Mouse (Mus musculus) gastrocnemius, adult 8-10 months (tissue): ENCODE data around the gene Polr2c. TPM values are rescaled to one million over a fixed set of nuclear protein-coding genes. Genes with fewer than 3 reads are reported as not detected.
"Not testable (repeated sequence)": the region's sequence is repeated elsewhere in the genome, so short reads cannot be mapped to it uniquely, and the experiment has no call there.

Experiments
- DNase-seq, 2 experiments: peaks; one replicate each; pipeline ENCODE4 v3.0.0; 2022; ENCODE audit warnings: low spot score in 2 of 2
- total RNA-seq, 4 experiments: library from RNA; stranded (reverse); gene quantifications; 2 replicates each; pipeline ENCODE4 v1.2.4; 2022

Gene Polr2c
- total RNA-seq, 4 experiments from 2014 or later: 52.3 to 61.1 (median 56.1) TPM

GRCm38 (mm10) chr8:94838600-94838999, 18.6 kb upstream of the Polr2c start:
- peak; percentile 79 to 85 for DNase-seq

- DNase-seq: no peak
These were observed 16.1 kb upstream of the Polr2c start for GRCm38 (mm10) chr8:94841183-94841582.

GRCm38 (mm10) chr8:94850049-94850448, 7.2 kb upstream of the Polr2c start:
- peak in 1 of 2 experiments; percentile 44 for DNase-seq

- DNase-seq: not testable (repeated sequence)
These were observed 2.5 kb upstream of the Polr2c start for GRCm38 (mm10) chr8:94854761-94855160.

- no peak for DNase-seq
These were observed 272 bp upstream of the Polr2c start for GRCm38 (mm10) chr8:94857011-94857345.

- peak; percentile 46 to 50 for DNase-seq
These were observed 4.2 kb downstream of the Polr2c start for GRCm38 (mm10) chr8:94861352-94861910.

GRCm38 (mm10) chr8:94862487-94863220, 5.4 kb downstream of the Polr2c start:
- DNase-seq: no peak

- no peak for DNase-seq
These were observed 6.8 kb downstream of the Polr2c start for GRCm38 (mm10) chr8:94863897-94864673.

GRCm38 (mm10) chr8:94865292-94865691, 8.0 kb downstream of the Polr2c start:
- DNase-seq: no peak

- DNase-seq: no peak
These were observed 9.7 kb downstream of the Polr2c start for GRCm38 (mm10) chr8:94866921-94867320.

GRCm38 (mm10) chr8:94869146-94869545, 11.9 kb downstream of the Polr2c start:
- DNase-seq: no peak

GRCm38 (mm10) chr8:94870003-94870402, 12.8 kb downstream of the Polr2c start:
- DNase-seq: no peak

GRCm38 (mm10) chr8:94870474-94871107, 13.3 kb downstream of the Polr2c start:
- no peak for DNase-seq

GRCm38 (mm10) chr8:94871108-94871894, 14.1 kb downstream of the Polr2c start:
- DNase-seq: peak in 1 of 2 experiments; percentile 31

- DNase-seq: no peak
These were observed 14.9 kb downstream of the Polr2c start for GRCm38 (mm10) chr8:94872156-94872555.

- no peak for DNase-seq
These were observed 15.3 kb downstream of the Polr2c start for GRCm38 (mm10) chr8:94872576-94872975.

- DNase-seq: peak; percentile 42 to 51
These were observed 17.1 kb downstream of the Polr2c start for GRCm38 (mm10) chr8:94874358-94874757.

- DNase-seq: no peak
These were observed 18.0 kb downstream of the Polr2c start for GRCm38 (mm10) chr8:94875096-94875870.

GRCm38 (mm10) chr8:94875871-94876150, 18.6 kb downstream of the Polr2c start:
- DNase-seq: no peak

GRCm38 (mm10) chr8:94876197-94876730, 19.0 kb downstream of the Polr2c start, which contains the start of gene Dok4:
Gene Dok4 (minus strand): TSS chr8:94876330.
- peak; percentile 64 to 73 for DNase-seq
